Mouse (Mus musculus) MN1 (cell line): ENCODE measurements around the gene Fabp3.

Source experiments
- DNase-seq: peaks from one replicate; pipeline ENCODE4 v3.0.0-alpha.2; 2016; ENCODE audit warnings: low spot score

Fabp3 gene

GRCm38 (mm10) chr4:130327366-130327765, 19.0 kb downstream of the Fabp3 start:
- DNase-seq, result no peak

- no peak for DNase-seq
Observed at GRCm38 (mm10) chr4:130335867-130336266, 27.5 kb downstream of the Fabp3 start.

GRCm38 (mm10) chr4:130341691-130342090, 33.3 kb downstream of the Fabp3 start:
- DNase-seq, result peak; percentile 71

DNA sequence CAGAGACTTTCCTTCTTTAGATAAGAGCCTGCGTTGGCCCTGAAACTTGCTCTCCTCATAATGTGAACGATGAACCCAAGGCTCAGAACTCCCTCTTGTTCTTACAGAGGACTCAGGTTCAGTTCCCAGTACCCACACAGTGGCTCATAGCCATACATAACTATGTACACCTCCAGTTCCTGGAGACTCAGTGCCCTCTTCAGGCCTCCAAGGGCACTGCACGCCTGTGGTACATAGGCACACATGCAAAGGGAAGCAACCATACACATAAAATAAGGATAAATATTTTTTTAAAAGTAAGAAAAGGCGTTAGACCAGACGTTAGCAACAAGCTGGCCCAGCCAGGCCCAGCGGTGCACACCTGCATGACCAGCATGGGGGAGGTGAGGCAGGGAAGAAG, 41.3 kb downstream of the Fabp3 start:
- no peak for DNase-seq

- no peak for DNase-seq
Observed at GRCm38 (mm10) chr4:130350690-130351422, 42.5 kb downstream of the Fabp3 start.

DNA sequence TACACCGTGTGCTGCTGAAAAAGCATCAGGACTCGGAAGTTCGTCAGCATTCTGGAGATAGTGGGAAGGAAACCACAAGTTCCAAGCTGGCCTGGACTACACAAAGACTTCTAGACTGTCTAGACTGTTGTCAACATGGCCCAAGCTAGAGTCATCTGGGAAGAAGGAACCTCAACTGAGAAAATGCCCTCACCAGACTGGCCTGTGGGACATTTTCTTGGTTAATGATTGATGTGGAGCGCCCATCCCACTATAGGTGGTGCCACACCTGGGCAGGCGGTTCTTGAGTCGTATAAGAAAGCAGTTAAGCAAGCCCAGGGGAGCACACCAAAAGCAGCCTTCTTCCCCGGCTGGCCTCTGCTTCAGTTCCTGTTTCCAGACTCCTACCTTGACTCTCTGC, 44.2 kb downstream of the Fabp3 start:
- no peak for DNase-seq

DNA sequence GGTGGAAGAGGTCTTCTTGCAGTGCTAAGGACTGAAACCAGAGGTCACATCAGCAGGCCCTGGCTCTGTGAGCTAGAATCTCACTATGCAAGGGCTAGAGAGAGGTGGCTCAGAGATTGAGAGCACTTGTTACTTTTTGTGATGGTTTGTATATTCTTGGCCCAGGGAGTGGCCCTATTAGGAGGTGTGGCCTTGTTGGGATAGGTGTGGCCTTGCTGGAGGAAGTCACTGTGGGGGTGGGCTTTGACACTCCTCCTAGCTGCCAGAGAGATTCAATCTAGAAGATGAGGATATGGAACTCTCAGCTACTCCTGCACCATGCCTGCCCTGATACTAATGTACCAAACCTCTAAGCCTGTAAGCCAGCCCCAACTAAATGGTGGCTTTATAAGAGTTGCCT, 49.6 kb downstream of the Fabp3 start:
- no peak for DNase-seq

DNA sequence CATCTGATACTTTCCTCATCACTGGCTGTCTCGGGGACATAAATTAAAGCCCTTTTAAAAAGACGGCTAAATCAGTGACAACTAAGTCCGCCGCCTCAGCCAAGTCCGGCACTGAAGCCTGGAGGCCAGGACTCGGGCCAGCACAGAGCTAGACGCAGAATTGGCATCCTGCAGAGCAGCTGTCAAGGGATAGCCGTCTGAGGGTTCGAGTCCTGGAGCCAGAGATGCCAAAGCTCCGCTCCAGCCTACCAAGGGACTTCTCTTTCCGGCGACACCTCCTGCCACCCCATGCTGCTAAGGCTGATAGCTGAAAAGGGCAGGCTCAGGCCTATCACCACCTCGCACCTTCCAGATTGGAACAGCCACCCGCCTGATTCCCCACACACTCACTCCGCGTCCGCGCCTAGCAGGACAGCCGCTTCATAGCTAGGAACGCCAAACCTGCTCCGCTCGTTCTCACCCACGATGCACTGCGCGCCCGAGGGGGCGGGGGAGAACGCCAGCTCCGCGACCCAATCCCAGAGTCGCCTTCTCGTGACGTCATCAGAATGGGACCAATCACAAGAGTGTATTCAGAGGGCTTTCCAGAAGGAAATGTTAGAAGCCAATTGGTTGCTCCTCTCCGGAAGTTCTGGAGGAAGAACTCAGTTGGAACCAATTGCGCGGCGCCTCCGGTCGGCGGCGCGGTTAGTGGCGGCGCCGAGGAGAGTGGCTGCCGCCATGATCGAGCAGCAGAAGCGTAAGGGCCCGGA, 51.3 kb downstream of the Fabp3 start, which contains the start of the genes Zcchc17 and Snrnp40:
TSS of gene Zcchc17 (minus strand) at position 458 of the 752 bp plus-strand sequence.
TSS of gene Snrnp40 (plus strand) at position 647 of the 752 bp plus-strand sequence.
- DNase-seq, result peak; percentile 99

DNA sequence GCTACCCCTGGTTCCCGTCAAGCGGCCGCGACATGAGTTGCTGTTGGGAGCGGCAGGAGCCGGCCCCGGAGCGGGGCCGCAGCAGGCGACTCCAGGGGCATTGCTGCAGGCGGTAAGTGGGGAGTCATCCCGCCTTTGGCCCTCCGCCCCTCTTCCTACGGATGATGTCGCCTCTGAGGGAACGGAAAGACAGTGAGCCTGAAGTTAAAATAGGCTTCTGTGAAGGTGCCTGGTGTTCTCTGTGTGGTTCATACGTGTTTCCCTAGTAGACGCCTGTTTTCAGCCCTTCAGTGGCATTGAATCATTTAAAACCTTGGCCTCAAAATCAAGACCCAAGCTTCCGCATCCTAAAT, 51.8 kb downstream of the Fabp3 start:
- no peak for DNase-seq
